Mouse (Mus musculus) lung, postnatal 0 days (tissue): ENCODE results near the gene Trim11. TPM values are rescaled to one million over a fixed set of nuclear protein-coding genes. Genes with fewer than 3 reads are reported as not detected.

ENCODE experiments used
- ATAC-seq: fragments of 200-750 bp; cut with Nextera tagmentation; 2 replicates; pipeline ENCODE4 v1.8.0; 2017; ENCODE audit warnings: moderate library complexity
- DNase-seq: peaks from one replicate; pipeline ENCODE4 v3.0.0-alpha.2; 2016; ENCODE audit warnings: low spot score
- H3K27ac ChIP-seq: fragments of 300-500 bp; sonication (generic); 2 replicates; pipeline ENCODE4 v1.5.1; 2014; ENCODE audit warnings: antibody characterized with exemption, mild to moderate bottlenecking, low read length, mixed read lengths
- H3K27me3 ChIP-seq: fragments of 300-500 bp; sonication (generic); replicated peaks from 2 replicates; pipeline ENCODE4 v1.6.1; 2014; ENCODE audit warnings: low read length, mixed read lengths; ENCODE audit not compliant: insufficient read depth
- H3K36me3 ChIP-seq: fragments of 300-500 bp; sonication (generic); 2 replicates; pipeline ENCODE4 v1.6.1; 2014; ENCODE audit warnings: low read length, mixed read lengths; ENCODE audit not compliant: insufficient read depth
- H3K4me1 ChIP-seq: fragments of 300-500 bp; sonication (generic); 2 replicates; pipeline ENCODE4 v1.6.1; 2014; ENCODE audit warnings: antibody characterized with exemption, low read depth, low read length, mixed read lengths; ENCODE audit not compliant: insufficient read depth
- H3K4me2 ChIP-seq: fragments of 300-500 bp; sonication (generic); replicated peaks from 2 replicates; pipeline ENCODE4 v1.6.1; 2014; ENCODE audit warnings: low read depth, mild to moderate bottlenecking, low read length, moderate library complexity, mixed read lengths
- H3K4me3 ChIP-seq: fragments of 300-500 bp; sonication (generic); 2 replicates; pipeline ENCODE4 v1.5.1; 2014; ENCODE audit warnings: low read depth, low read length
- H3K9ac ChIP-seq: fragments of 300-500 bp; sonication (generic); replicated peaks from 2 replicates; pipeline ENCODE4 v1.6.1; 2014; ENCODE audit warnings: low read depth, mild to moderate bottlenecking
- H3K9me3 ChIP-seq: fragments of 300-500 bp; sonication (generic); 2 replicates; pipeline ENCODE4 v1.6.1; 2016; ENCODE audit warnings: low read length, mixed read lengths
- CTCF ChIP-seq: IDR thresholded peaks from 2 replicates; pipeline ENCODE4 v1.5.1; 2016; ENCODE audit warnings: antibody characterized with exemption, mild to moderate bottlenecking
- EP300 ChIP-seq: IDR thresholded peaks from 2 replicates; pipeline ENCODE4 v1.6.1; 2016; ENCODE audit warnings: antibody characterized with exemption, mild to moderate bottlenecking, control low read depth
- WGBS: fragments of 180-500 bp; shearing (Covaris S2); extraction: QIAGEN DNeasy Blood & Tissue Kit; methylation state at CpG from one replicate; pipeline ENCODE4 v1.1.7; 2014; 5-methylcytosine and 5-hydroxymethylcytosine counted together
- polyA plus RNA-seq: library from polyadenylated mRNA; unstranded; fragments of >200 nt; fragmentation: Nextera tagmentation; extraction: Ambion mirVana; gene quantifications from 2 replicates; pipeline ENCODE4 v1.2.1, GENCODE M21; 2015

The Trim11 gene
- polyA plus RNA-seq, 1 experiment from 2014 or later, result 19.1 TPM

DNA sequence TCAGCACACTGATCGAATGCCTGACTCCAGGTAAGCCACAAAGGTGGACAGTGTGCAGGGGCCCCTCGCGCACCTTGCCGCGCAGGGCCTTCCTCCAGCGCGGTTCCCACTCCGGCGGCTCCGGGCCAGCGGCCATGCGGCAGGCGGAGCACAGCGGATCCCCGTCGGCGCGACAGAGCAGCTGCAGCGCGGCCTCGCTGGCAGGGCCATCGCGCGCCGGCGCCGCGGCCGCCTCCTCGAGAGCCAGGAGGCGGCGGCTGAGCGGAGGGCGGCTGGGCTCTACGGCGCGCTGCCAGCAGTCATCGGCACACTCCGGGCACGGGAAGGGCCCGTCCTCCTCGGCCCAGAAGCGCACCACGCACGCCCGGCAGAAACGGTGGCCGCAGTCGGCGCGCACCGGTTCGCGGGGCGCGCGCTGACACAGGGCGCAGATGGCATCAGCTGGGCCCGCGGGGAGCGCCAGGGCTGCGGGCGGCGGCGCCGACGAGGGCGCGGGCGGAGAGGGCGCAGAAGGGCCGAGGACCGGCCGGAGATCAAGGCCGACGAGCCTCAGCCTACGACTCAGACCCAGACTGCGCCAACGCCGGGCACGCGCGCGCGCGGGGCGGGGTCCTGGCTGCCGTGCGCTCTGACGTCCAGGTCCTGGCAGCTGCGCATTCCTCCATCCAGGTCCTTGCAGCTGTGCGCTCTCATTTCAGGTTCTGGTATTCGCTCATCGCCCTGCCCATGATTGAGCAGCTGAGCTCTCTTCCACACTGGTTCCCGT lies 39.4 kb upstream of the Trim11 start, which contains the start of gene Rnf187:
Gene Rnf187, minus strand, starts transcription at position 595 of the 766 bp plus-strand sequence.
- under 1% methylated on average over 55 of the region's 95 CpGs for WGBS
- H3K27me3 ChIP-seq, result no peaks in the 10 kb centered on the region
- peak within 1 kb of the TSS; percentile 87 for H3K9ac ChIP-seq
- 0 out of 2 replicates have a peak, but pooled peaks cover 10% of the 10 kb centered on the region for H3K36me3 ChIP-seq
- H3K27ac ChIP-seq, result peak within 1 kb of the TSS; percentile 97
- ATAC-seq (peak; percentile 99), DNase-seq (peak; percentile 96)
- peaks cover 12% of the 10 kb centered on the region; the same call in 1 of the 2 replicates for H3K4me1 ChIP-seq
- H3K9me3 ChIP-seq, result no peaks in the 10 kb centered on the region
- H3K4me3 ChIP-seq, result peak within 1 kb of the TSS; percentile 92
- peak within 1 kb of the TSS; percentile 97 for H3K4me2 ChIP-seq
- TF ChIP-seq CTCF (no peak), EP300 (peak; percentile 87)

GRCm38 (mm10) chr11:58939088-58939439 lies 38.8 kb upstream of the Trim11 start:
- Histone ChIP-seq H3K4me3 (no peak overlapping the region), H3K9ac (no peak overlapping the region), H3K36me3 (0 out of 2 replicates have a peak, but pooled peaks cover 5% of the 10 kb centered on the region), H3K4me2 (peak overlapping the region; percentile 97), H3K27me3 (no peaks in the 10 kb centered on the region), H3K4me1 (peaks cover 12% of the 10 kb centered on the region; the same call in 1 of the 2 replicates), H3K27ac (peak overlapping the region; percentile 97; the same call in 1 of the 2 replicates), H3K9me3 (no peaks in the 10 kb centered on the region)
- ATAC-seq, result no peak
- 17% methylated on average over 6 of the region's 6 CpGs for WGBS
- TF ChIP-seq CTCF (peak; percentile 21; the same call in 1 of the 2 replicates), EP300 (no peak)
- DNase-seq, result no peak

DNA sequence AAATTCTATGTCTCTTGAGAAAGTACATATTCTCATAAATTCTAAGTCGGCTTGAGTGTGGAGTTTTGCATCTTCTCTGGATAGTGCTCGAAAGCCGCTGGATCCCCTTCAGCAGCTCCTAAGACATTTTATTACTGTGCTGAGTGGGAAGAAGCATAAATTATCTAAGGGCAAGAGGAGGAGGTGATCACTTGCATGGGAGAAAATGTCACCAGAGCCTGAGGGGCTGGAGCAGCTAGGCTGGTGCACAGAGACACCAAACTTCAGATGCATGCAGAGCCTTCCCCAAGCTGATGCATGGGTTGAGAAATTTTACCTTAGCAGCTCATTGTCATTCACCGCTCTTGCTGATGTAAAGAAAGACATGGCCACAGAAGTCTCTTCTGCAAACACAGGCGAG lies 33.8 kb upstream of the Trim11 start:
- WGBS, result 69% methylated on average over 5 of the region's 5 CpGs
- Histone ChIP-seq H3K27me3 (0 out of 2 replicates have a peak, but pooled peaks cover 2% of the 10 kb centered on the region), H3K9ac (no peak overlapping the region), H3K4me2 (no peak overlapping the region), H3K9me3 (no peaks in the 10 kb centered on the region), H3K36me3 (no peaks in the 10 kb centered on the region), H3K4me1 (no peaks in the 10 kb centered on the region), H3K27ac (no peak overlapping the region), H3K4me3 (no peak overlapping the region)
- no peak for TF ChIP-seq EP300
- no peak for TF ChIP-seq CTCF
- ATAC-seq, result no peak
- no peak for DNase-seq

- Histone ChIP-seq H3K4me1 (no peaks in the 10 kb centered on the region), H3K9ac (no peak overlapping the region), H3K36me3 (no peaks in the 10 kb centered on the region), H3K27ac (no peak overlapping the region), H3K4me3 (no peak overlapping the region), H3K4me2 (no peak overlapping the region), H3K27me3 (peaks cover 5% of the 10 kb centered on the region; the same call in 1 of the 2 replicates), H3K9me3 (no peaks in the 10 kb centered on the region)
- WGBS, result 75% methylated on average over 3 of the region's 3 CpGs
- ATAC-seq (no peak), DNase-seq (no peak)
- TF ChIP-seq EP300 (no peak), CTCF (no peak)
Observed at GRCm38 (mm10) chr11:58947306-58947705, 30.6 kb upstream of the Trim11 start.

DNA sequence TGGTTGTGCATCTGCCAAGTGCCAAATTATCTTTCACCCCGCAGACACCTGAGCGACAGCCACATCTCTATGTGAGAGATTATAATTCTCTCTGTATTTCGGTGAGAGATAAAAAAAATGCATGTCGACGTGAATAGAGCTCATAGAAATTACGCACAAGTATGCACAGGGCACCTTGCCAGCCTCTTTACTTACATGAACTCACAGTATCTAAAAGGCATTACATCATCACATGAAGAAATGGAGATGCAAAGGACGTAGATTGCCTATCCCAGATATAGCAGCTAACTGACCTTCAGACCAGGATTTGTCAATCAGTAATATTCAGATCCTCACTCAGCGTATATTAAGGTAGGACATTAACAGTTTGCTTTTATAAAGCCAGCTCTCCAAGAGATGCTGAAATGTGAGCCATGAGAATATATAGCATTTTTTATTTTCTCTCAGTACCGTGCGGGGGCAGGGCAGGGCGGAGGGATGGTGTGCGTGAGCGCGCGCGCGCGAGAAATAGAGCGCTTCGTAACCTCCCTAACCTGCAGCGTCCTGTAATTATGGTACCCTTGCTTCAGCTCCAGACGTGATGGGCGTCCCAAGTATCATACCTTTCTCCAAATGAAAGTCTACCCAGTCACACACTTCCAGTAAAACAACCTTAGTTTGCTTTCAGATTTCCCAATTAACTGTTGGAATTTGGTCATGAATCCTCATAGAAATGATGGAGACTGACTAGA lies 29.9 kb upstream of the Trim11 start:
- Histone ChIP-seq H3K27me3 (peaks cover 5% of the 10 kb centered on the region; the same call in 1 of the 2 replicates), H3K9ac (no peak overlapping the region), H3K36me3 (no peaks in the 10 kb centered on the region), H3K27ac (no peak overlapping the region), H3K4me3 (peak overlapping the region; percentile 22), H3K9me3 (no peaks in the 10 kb centered on the region), H3K4me1 (no peaks in the 10 kb centered on the region), H3K4me2 (peak overlapping the region; percentile 43)
- TF ChIP-seq CTCF, result no peak
- TF ChIP-seq EP300, result no peak
- peak; percentile 24 for DNase-seq
- WGBS, result 14% methylated on average over 23 of the region's 23 CpGs
- ATAC-seq, result 0 out of 2 replicates have a peak, but pooled peaks have one; percentile 17
